Mouse (Mus musculus): ENCODE data around the gene Mtcl1. TPM values are rescaled to one million over a fixed set of nuclear protein-coding genes. Genes with fewer than 3 reads are reported as not detected.

Mtcl1 gene
- polyA plus RNA-seq, 1 experiment = 5.8 TPM

DNA sequence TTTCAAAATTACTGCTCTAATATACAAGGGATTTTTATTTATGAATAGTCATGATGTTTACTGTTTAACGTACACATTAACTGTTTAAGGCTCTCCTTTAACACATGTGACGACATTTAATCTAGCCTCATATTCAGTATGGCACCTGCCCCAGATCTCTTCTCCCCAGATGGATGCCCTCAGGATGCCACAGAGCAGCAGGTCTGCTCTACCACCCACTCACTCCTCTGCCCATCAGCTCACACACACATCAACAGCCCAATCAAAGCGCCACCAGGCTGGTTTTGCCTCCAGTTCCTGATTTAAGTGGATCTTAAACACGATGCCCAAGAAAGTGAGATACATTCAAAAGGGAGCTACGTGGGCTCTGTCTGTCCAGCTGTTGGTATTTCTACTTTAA is 41.1 kb downstream of the Mtcl1 start:
- no peak for DNase-seq (ENCODE audit: low spot score)

DNA sequence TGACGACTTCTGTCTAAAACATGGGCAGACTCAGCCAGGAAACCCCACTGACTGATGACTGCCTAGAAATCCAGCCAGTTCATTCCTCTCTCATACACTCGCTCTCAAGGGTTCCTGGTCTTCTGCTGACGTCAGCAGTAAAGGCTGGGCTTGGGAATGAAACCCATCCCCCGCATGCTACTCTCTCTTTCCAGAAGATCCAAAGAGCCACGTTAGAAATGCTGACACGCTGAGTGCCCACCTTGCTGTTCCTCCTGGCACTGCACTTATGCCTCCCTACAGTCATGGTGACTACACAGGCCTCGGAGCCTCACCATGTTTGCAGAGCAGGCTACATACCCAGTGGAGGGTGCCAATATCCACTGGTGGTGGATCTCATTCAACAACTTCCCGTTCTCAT is 41.7 kb downstream of the Mtcl1 start:
- no peak for DNase-seq (ENCODE audit: low spot score)

DNA sequence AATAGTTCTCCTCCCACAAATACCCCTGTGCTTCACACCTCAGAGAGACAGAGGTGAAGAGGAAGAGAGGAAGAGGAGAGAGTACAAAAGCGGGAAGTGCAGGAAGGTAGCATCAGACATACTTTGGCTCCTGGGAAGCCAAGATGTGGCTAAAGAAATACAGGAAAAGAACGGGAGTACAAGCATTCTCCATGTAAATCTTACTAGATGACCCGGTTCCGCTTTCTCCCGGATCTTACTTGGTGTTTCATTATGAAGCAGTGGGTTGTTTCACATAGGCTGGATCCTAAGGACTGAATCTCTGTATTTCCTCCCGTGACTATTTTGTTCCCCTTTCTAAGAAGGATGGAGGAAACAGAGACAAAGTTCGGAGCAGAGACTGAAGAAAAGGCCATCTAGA is 43.9 kb downstream of the Mtcl1 start:
- no peak for DNase-seq (ENCODE audit: low spot score)

DNA sequence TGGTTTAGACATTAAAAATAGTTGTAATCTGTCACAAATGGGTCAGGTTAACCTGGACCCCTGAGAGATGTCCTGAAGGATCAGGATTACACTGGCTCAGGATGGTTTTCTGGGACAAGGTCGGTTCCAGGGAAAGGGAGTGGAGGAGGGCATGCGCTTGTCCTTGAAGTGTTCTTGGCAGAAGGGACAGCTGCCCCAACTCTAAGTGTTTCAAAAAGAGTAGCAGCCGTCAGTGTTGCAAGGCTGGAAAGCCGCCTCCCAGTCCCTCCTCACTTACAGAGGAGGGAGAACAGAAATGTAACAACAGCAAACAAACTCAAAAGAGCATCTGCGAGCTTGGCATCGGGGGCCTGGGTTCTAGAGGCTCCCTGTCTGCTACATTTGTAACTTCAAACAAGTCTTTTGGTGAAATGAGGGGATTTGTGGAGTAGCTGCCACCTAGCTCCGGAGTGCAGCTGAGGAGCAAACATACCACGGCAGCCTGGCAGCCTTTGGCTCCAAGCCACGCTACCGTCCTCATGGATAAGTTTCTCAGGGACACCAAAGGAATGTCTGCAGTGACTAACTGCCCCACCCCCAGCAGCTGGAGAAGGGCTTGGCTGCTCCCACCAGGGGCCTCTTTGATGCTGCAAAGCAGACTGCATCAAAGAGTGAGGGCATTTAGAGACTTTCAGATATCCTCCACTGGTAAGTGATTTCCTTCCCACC is 44.5 kb downstream of the Mtcl1 start:
- DNase-seq (ENCODE audit: low spot score) = no peak

DNA sequence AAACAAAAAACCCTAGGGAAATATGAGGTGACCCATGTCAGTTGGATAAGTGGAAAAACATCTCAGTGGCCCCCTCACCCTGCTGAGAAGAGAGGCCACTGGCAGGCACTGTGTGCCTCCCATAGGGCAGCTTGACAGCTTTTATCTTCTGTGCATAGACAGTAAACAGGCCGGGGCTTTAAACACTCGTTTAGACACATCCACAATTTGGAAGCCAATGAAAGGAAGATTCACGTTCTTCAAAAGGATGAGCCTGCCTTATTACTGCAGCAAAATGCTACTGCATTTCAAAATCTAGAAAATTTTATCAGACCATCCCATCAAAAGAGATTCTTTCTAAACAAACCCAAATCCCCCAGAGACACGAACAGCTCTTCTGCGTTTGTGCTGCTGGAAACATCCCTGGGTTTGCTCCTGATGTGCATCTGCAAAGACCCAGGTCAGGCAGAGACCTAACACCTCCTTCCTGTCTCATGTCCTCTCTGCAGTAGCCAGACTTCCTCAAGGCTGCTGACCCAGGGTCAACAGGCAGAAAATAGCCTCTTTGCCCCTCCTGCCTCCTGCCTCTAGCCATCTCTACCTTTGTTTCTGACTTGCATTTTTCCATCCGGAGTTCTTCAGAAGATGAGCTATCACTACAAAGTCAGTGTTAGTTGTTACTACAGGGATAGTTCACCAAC is 46.6 kb downstream of the Mtcl1 start:
- no peak for DNase-seq (ENCODE audit: low spot score)

DNA sequence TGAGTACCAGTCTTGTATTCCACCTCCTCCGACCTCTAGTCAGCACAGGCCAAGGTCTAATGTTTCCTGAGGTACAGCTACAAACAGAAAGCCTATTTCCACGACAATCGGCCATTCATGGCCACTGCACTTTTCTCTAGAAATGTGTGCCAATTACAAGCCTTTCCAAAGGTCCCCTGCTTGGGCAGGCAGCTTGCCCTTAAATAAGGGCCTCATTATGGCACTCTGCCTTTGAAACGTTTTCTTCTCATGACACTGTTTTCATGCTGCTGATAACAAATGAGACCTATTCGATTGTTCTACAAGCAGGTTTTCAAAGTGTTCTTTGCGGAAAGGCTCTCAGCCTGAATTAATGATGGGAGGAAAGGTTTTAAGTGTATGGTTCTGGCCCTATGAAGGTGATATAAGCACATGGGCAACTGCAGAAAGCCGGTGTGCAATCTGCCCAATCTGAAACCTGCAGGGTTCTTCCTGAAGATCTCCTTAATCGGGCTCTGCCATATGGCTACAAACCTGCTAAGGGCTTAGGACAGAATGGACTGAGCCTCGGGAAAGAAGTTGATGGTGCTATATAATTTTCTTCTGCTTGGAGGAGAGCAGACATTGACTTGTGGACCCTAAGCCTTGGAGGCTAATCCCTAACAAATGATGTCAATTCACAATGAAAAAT is 47.8 kb downstream of the Mtcl1 start:
- DNase-seq (ENCODE audit: low spot score) = no peak

DNA sequence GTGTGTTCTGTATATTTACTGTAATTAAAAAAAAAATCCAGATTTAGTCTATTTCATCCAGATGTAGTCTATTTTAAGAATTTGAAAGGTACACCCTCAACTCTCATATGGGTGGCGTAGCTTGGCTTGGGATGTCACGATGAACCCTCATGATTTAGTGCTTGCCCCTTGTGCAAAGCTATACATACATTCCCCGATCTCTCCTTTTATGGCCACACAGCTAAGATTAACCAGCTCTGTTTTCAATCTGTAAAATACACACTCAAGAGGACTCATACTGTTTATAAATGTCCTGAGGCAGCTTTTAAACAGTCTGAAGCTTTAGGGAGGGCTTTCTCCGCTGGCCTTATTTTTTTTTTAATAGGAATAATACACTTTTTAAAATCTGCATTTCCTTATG is 49.8 kb downstream of the Mtcl1 start:
- no peak for DNase-seq (ENCODE audit: low spot score)

DNA sequence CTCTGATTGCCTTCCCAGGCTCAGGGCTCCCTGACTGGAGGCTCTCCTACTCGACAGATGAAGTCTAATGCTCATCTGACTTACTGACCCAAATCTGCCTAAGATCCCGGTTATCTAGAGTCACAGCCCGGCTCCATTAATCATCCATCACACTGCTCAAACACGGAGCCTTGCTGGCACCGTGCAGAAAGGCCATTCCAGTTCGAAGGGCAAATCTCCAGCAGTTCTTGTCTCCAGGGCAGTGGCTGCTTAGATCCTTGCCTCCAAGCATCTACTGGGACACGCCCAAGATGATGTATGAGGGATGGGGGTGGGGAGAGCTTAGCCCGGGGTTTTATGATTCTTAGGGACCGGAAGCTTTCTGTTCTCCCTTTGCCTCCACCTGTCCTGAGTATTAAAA is 55.0 kb downstream of the Mtcl1 start:
- no peak for DNase-seq (ENCODE audit: low spot score)

DNA sequence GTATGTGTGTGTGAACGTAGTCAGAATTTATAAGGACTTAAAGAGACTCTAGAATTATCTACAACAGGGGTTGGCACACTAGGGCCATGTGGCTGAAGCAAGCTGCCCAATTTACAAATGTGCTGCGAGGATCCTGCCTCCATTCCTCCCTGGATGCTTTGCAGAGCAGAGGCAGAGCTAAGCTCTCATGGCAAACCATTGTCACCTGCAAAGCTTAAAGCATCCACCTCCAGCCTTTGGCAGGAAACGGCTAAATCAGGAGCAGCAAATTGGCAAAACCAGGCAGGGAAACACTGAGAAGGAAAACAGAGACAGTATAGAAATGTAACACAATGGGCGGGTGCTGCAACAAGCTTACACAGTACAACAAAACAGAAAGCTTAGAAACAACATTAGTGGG is 61.2 kb downstream of the Mtcl1 start:
- DNase-seq (ENCODE audit: low spot score) = no peak

DNA sequence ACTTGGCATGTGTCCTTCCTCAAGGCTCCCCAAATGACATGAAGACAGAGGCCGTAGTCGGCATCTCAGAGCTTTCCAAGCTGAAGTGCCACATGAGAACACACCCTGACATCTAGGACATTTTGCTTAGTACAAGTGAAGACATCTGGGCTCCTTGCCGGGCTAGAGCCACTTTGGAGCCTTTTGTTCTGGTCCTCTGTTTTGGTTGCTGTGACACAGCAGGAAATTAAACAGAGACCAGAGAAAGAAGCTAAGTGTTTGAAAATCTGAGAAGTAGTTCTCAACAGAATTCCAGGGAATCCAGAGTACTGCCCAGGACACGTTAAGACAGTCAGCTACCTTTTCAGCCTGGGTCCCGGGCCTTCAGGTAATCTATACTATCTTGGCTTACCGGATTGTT is 68.2 kb downstream of the Mtcl1 start:
- no peak for DNase-seq (ENCODE audit: low spot score)

DNA sequence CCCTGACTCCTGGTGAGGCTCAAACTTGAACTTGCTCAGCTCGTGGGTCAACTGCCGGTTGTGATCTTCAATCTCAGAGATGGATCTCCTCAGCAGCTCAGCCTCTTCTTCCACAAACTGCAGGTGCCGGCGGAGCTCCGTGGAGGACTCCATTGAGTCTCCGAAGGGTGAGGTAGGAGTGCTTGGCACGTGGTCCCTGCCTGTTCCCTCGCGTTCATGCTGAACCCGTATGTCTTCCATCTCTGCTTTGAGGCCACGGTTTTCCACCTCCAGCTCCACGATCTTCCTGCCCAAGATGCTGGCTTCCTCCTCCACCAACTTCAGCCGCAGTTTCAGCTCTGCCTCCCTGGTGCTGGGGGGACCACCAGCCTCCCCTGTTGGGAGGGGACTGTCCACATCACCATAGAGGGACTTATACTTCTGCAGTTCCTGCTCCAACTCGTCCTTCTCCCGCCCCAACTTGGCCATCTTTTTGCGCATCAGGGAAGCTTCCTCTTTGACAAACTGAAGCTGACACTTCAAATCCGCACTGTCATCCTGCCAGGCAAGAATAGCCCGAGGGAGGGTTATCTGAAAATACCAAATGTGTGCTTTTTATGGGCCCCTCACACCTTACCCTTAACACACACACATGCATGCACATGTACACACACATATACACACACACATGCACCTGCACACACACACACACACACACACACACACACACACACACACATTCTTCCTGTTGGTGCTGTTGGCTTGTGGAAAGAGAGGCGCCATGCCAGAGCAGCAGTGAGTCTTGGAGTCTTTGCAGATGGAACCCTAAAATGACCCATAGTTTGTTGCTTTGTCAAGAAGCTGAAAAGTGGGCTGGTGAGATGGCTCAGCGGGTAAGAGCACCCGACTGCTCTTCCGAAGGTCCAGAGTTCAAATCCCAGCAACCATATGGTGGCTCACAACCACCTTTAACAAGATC is 69.4 kb downstream of the Mtcl1 start:
- no peak for DNase-seq (ENCODE audit: low spot score)

DNA sequence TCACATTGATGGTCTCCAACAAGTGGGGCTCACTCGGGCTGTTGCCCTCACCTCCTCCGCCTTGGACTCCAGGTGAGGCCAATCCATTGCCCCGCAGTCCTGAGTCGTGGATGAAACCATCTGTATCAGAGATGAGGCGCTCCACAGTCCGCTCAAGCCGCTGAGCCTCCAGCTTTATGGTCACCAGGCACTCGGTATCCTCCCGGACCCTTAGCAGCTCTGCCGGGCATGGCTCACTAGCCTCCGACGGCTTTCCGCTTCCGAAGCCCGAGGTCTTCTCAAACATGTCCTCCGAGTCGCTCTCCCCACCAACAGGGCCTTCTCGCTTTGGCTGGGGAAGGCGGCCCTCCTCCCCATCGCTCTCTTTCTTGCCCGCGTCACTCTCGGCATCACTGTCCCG is 70.2 kb downstream of the Mtcl1 start:
- DNase-seq (ENCODE audit: low spot score) = no peak

DNA sequence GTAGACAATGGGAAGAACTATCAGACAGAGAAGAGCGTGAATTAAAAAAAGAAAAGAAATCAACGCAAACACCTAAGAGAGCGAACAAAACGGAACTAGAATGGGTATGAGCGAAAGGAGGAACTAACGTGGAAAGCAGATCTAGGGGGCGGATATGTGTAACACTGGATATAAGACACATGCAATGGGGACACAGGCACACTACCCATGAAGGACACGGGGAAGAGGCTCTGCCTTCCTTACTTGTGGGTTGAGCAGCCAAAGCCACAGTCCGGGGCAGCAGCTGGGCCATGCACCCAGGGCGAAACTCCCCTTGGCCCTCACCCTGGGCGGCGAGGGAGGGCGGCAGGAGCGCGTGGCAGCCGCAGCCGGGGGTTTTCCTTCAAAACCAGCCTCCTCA is 71.4 kb downstream of the Mtcl1 start:
- no peak for DNase-seq (ENCODE audit: low spot score)

DNA sequence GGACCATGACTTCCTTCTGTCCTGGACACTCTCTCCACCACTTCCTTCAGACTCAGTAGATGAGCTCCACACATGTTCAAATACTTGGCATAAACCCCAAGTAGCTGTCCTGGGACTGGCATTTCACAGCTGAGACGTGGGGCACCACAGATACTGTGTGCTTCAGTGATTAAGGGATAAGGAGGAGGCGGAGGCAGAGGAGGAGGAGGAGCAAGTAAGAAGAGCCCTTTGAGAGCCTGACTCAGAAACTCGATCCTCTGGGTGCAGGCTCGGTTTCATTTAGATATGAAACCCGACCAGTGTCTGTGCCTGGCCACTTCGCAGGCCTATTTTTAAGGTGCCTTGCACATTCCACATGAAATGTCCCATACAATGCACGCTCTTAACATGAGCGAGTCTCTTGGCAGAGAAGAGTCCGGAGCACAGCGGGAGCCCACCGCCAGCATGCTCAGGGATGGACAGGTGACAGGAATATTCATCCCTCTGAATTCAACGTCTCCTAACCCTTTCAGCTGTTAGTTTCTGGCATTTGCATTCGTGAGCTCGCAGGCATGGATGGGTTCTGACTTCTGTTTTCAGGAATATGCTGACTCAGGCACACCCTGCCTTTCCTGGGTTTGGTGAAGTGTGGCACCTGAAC is 74.8 kb downstream of the Mtcl1 start:
- DNase-seq (ENCODE audit: low spot score) = no peak

DNA sequence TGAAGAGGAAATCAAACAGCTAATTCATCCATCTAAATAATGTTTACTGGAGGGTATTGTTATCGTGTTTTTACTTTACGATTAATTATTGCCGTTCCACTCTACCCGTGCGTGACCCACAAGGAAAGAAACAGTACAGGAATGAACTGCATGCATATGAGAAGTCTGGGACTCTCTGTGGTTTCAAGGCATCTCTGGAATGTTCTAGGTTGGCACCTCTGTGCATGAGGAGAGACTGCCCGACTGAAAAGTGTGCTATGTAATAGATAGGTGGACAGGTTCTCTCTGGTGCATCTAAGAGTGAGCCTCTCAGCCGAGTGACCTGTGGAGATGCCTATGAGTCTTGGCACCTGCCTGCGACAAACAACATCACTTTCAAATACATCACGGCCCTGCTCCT is 78.7 kb downstream of the Mtcl1 start:
- no peak for DNase-seq (ENCODE audit: low spot score)

DNA sequence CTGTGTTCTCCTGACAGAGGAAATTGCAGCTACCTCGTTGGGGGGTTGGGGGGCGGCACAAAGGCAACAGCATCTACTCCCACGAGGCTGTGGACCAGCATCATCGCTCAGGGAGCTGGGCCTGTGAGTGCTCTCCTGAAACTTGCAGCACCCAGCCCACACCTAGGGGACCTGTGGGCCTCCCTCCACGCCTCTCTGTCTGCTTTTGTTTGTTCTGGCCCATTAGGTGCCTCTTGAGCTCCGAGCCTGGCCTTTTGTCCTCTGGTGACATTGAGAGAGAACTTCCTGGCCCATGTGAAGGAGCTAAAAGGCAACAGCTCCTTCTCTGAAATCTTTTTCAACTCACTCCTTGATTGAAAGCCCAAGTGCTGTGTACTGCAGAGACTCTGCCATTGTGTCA is 79.8 kb downstream of the Mtcl1 start:
- no peak for DNase-seq (ENCODE audit: low spot score)

DNA sequence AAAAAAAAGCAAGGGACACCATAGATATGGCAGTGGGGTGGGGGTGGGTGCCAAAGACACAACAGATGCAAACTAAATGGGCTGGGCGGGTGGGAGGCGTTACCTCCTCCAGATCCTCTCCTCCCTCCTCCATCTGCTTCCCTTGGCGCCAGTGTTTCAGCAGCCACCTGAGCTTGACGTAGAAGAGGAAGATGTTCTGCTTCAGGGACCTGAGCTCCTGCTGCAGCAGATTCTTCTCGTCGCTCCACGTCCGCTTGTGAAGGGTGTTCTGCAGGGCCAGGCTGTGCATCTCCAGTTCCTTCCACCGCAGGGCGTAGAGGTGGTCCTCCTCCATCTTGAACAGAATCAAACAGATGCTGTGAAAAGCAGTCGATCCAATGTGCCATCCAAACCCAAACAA is 81.4 kb downstream of the Mtcl1 start:
- DNase-seq (ENCODE audit: low spot score) = no peak

DNA sequence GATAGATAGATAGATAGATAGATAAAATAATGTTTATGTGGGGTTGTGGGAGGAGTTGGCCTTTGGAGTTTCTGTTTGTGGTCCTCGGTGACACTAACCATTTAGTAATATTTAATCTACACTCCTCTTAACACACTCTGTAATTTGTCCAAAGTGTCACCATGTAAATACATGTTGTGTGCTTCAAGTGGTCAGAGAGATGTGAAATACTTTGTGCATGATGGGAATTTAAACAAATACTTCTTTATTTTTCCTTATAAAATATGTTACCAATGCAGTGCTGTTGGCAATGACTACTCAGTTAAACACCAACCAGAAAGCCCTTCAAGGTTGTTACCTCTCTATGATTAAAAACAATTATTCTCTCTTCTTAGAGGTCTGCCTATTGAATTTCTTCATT is 83.9 kb downstream of the Mtcl1 start:
- no peak for DNase-seq (ENCODE audit: low spot score)

DNA sequence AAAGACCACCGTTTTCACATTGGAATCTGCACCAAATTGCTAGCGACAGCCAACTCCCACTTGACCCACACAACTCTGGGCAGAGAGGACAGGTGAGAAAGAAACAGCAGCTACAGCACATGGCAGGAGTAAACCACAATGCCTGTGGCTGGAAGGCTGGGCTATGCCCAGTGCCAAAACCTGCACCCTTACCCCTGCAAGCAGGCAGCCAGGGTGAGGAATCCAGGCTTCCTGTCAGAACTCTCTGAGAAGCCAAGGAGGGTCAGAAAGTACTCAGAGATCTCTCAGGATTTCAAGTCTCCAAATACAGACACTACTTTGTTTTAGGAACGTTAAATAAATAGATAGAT is 84.3 kb downstream of the Mtcl1 start:
- no peak for DNase-seq (ENCODE audit: low spot score)

DNA sequence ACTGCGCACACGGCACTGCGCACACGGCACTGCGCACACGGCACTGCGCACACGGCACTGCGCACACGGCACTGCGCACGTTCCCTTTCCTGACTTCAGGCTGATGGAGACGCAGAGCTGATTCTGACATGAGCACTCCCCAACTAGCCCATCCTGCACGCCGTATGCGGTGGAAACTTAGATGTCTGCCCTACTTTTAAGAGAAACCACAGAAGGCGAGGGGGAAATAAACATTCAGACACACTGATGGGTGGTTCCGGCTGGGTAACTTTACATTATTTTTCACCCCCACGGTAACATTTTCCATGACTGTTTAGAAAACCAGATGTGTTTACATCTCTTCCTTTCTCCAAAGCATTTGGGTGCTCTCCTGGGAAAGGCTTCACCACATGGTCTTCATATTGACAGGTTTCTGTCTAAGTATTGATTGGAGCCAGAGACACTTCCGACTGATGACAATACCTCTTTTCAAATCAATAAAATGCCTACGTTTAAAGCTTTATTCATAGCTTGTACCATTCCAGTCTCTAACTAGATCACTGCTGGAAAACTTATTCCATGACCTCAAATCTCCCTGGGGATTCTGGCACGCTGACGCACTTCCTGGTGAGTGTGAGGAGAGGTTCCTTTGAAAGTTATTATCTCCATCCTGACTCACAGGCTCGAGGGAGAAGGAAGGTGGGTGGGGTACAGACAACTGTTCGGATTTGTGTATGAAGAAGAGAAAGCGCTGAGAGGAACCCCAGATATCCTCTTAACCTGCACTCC is 84.8 kb downstream of the Mtcl1 start:
- no peak for DNase-seq (ENCODE audit: low spot score)
